Mouse (Mus musculus) layer of hippocampus, adult 11-12 months (tissue): ENCODE results near the gene Bmp15.
A peak's percentile ranks its signal among the peaks of the same experiment; 100 is the strongest.

Experiments
- DNase-seq: peaks from one replicate; pipeline ENCODE4 v3.0.0; 2022; ENCODE audit warnings: low spot score

Bmp15 gene

GRCm38 (mm10) chrX:6320621-6321020 is at the start of gene Bmp15:
Gene Bmp15, minus strand, starts transcription at chrX:6320721.
- no peak for DNase-seq

- DNase-seq: no peak
Measured at GRCm38 (mm10) chrX:6368822-6369221, 48.3 kb upstream of the Bmp15 start.

GRCm38 (mm10) chrX:6357503-6358114 is 37.1 kb upstream of the Bmp15 start:
- no peak for DNase-seq

- DNase-seq: no peak
Measured at GRCm38 (mm10) chrX:6356876-6357275, 36.4 kb upstream of the Bmp15 start.

- DNase-seq: no peak
Measured at GRCm38 (mm10) chrX:6345273-6345959, 24.9 kb upstream of the Bmp15 start.

GRCm38 (mm10) chrX:6324056-6324455 is 3.5 kb upstream of the Bmp15 start:
- DNase-seq: peak; percentile 5

GRCm38 (mm10) chrX:6317747-6318146 is 2.8 kb downstream of the Bmp15 start:
- DNase-seq: no peak
